Mouse (Mus musculus) cortical plate, adult 2 months (tissue): ENCODE measurements at regions not wholly inside any gene's neighbourhood (a gene's known extent, or its start where the extent isn't known, plus 50 kb on each side); places are given as distances from the start of the nearest gene placed in this dataset.

Experiments used
- CTCF ChIP-seq: fragments of 200-500 bp; IDR thresholded peaks from 2 replicates; pipeline ENCODE4 v1.5.1; 2011; ENCODE audit warnings: mild to moderate bottlenecking, control low read depth, low read length; ENCODE audit not compliant: insufficient read depth; ENCODE audit errors: extremely low read depth
- POLR2A ChIP-seq: fragments of 200-500 bp; IDR thresholded peaks from 2 replicates; pipeline ENCODE4 v1.6.1; 2011; ENCODE audit warnings: mild to moderate bottlenecking, low read length, control low read depth; ENCODE audit not compliant: insufficient read depth; ENCODE audit errors: extremely low read depth

DNA sequence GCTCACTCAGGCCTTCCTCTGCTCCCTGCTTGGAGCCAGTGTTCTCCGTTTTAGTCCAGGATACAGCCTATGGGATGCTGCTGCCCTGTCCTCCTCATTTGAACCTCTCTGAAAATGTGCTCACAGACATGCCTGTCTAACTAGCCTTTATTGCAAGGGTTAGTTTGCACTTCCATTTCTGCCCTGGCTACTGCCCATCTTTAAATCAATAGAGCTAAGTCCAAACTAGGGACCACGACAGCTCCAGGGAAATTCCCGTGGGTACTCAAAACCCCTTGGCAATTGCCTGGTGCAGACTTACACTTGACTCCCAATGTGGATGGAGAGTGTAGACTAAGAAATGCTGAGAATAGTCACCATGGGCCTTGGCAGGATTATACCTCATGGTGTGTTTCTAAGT is 276.4 kb downstream of the Glrx3 start:
- TF ChIP-seq CTCF (no peak), POLR2A (no peak)
